Mouse (Mus musculus) kidney, adult 2 months (tissue): ENCODE measurements around the gene Pla2g2c.

Experiments
- CTCF ChIP-seq: fragments of 200-500 bp; conservative IDR thresholded peaks from 2 replicates; pipeline ENCODE4 v1.5.1; 2011; ENCODE audit warnings: low read depth, mild to moderate bottlenecking, control low read depth, low read length, moderate library complexity, mixed read lengths; ENCODE audit not compliant: insufficient read depth, insufficient read length
- POLR2A ChIP-seq: fragments of 200-500 bp; IDR thresholded peaks from one replicate; pipeline ENCODE4 v1.6.1; 2011; ENCODE audit warnings: low read depth, low read length, control low read depth

GRCm38 (mm10) chr4:138708636-138709035 lies 16.0 kb upstream of the Pla2g2c start:
- TF ChIP-seq CTCF = peak; percentile 86
- no peak for TF ChIP-seq POLR2A
